Mouse (Mus musculus) retina, embryonic 14.5 days (tissue): ENCODE results near the gene Tlk1.
A peak's percentile ranks its signal among the peaks of the same experiment; 100 is the strongest.

Experiments
- DNase-seq: peaks from one replicate; pipeline ENCODE4 v3.0.0-alpha.2; 2015; ENCODE audit warnings: low spot score

The Tlk1 gene

DNA sequence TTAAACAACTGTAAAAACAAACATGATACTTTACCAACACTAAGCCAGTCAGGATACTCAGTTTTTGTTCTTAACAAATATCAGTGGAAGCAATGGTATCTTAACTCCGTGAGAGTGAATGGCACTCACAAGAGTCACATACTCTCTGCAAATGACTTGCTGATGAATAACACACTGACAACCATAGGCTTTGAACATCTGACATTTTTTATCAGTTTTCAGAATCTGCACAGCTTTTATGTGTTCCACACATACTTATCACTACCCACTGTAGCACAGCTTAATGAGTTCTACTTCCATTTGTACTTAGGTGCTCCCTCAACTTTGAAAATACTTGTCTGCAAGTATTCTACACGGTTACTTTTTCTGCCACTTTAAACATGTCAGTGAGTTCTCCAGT, 35.3 kb downstream of the Tlk1 start:
- no peak for DNase-seq

DNA sequence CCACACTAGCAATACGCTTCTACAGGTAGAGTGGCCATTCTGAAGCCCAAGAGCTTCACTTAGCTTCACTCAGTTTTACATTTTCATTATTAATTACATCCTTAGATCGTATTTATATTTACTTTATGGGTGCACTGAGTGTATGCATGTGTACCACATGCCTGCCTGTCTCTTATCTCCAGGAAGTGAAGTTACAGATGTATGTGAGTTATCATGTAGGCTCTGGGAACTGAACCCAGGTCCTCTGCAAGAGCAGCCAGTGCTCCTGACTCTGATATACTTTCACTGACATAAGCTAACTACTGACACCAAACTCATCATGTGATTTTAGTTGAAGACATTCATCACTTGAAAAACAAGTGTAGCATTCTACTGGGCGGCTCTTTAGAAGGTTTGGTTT, 36.2 kb downstream of the Tlk1 start:
- no peak for DNase-seq

DNA sequence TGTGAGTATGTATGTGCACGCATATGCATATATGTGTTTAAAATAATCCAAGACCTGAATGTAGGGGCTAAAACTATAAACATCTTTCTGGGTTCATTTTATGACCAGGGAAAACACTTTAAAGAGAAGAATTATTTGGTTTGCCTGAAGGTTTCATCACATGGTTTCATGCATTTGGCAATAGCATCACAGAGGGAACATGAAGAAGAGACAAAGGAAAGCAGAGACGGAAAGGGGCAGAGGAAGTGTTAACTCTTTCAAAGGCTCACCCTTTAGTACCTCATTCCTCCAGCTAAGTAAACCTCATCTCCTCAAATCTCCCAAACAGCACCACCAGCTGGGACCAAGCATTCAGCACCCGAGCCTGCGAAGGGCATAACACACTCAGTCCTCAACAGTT, 41.1 kb downstream of the Tlk1 start:
- no peak for DNase-seq

DNA sequence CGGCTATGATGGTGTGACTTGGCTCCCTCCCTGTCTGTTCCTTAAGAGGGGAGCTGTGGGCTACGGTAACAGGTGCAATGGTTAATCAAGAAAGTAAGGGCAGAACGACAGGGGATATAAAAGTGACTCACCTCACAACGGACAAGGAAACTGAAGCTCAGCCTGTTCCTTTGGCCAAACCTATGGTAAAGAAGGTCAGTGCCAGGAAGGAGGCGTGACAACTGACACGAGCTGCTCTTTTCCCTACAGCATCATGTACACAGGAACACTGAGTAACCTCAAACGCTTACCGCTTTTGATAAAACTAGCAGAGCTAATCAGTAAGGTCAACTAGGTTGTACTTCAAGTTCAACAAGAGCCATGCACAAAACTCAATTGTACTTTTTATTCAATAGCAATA, 42.0 kb downstream of the Tlk1 start:
- no peak for DNase-seq

DNA sequence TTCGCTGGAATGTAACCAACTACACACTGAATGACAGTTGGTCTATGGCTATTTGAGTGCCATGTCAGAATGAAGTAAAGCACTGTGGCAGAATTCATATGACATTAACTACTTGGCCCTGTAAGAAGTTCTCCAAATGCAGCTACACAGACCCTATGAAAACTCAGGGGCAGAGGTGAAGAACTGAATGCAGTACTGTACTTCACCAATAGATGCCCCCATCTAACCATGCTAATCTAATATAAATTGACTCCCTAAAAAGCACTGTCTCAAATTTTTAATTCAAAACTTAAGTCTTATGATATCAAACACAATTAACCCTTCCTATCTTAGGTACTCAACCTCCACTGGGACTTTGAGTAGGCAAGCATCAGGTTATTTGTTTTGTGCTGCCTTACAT, 45.9 kb downstream of the Tlk1 start:
- DNase-seq, result peak; percentile 76

DNA sequence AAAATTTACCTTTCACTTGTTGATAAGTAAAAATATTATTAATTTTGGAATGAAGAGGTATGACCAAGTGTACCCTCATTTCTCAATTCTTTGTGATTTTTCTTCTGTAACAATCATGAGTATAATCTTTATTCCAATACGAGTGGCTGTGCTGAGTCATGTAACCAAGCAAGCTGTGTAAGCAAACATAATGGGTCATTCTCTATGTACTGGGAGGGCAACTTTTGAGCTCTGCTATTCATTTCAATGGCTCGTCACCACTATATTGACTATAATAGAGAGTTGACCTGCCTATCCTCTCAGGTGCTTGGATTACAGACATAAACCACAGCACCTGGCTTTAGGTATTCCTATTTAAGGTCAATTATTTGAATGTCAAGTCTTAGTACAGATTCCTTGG, 48.8 kb downstream of the Tlk1 start:
- no peak for DNase-seq

DNA sequence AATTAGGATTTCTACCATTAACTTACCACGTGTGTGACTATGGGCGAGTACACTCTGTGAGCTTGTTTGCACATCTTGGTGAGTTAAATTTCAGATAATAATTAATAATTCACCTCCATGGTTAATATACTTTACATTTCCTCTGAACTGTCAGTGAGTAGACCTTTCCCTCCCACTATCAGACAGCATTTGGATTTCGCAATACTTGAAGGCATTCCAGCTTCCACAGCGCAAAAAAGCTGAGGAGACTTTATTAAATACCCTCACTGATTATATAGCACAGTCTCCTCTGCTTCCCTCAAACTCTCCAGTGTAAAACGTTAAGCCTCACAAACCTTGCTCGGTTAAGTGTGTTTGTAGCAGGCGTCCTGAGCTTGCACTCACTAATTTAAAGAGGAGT, 60.8 kb downstream of the Tlk1 start:
- no peak for DNase-seq

DNA sequence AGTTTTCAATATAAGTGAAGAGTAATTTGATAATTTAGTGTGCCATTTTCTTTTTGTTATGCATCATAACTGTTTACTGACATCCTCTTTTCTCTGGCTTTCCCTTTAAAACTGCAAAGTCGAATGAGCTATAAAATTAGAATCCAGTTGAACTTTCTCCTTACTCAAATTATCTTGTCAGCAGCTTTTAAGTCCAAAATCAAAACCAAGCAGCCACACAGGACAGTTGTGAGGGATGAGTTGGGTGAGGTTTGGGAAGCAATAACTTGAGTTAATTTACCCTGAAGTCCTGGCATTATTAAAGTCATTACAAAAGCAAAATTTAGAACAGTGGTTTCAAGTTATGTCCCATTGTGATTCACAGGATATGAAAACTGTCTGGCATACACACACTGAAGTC, 62.8 kb downstream of the Tlk1 start:
- DNase-seq, result no peak

DNA sequence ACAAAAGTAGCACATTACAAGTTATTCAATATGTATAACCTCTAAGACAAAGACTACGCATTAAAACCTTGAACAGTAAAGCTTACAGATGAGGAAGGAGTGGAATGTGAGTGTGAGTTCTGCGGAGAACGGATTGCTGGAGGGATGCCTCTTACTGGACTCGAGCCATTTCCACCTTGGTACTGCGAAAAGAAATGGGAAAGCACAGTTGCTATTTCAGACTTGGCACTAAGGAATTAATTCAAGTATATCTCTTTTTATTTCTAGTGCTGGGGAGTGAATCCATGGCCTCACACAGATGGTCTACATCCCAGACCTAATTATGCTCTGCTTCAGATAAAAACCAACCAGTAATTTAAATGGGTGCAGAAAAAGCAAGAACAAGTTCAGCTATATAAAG, 73.4 kb downstream of the Tlk1 start:
- DNase-seq, result no peak

DNA sequence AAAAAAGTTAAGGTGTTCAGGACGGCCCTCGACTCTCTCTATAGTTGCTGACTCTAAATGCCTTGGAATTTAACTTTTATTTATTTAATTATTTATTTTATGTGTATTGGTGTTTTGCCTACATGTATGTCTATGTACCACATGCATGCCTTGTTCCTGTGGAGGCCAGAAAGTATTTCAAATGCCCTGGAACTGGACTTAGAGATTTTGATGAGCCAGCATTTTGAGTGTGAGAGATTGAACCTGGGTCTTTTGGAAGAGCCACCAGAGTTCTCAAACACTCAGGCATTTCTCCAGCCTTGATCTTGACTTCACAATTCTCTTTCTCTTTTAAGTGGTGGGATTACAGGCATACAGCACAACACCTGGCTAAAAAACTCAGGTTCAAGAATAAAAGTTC, 73.9 kb downstream of the Tlk1 start:
- DNase-seq, result no peak

DNA sequence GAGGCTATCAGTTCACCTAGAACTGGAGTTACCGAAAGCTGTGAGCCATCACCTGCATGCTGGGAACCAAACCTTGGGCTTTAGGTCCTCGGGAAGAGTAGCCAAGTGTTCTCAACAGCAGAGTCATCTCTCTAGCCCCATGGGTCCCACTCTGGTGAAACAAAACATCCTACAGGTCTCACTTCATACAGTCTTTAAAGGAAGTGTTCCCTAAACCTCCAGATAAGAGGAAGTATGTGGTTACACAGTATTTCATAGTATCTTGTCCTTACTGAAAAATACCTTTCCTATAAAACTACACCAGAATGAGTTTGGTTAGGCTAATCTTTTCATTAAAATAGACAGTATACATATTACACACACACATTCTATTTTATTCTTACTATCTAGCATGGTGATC, 82.9 kb downstream of the Tlk1 start:
- DNase-seq, result no peak

DNA sequence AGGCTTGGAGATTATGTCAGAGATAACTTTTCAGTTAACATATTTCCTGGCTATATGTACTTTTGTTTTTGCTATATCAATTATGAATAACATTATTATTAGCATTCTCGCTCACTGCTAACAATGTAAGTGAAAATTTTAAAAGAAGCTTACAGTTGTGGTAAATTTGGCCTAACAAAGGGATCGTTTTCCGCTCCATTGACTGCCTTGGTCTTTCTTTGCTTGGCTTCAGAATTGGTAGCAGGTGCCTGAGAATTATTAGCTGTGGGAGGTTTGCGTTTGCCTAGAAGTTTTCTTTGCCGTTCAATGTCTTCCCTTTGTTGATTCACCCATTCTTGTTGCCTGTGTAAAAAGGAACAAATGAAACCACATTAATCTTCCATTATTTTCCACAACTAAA, 83.6 kb downstream of the Tlk1 start:
- DNase-seq, result peak; percentile 67

DNA sequence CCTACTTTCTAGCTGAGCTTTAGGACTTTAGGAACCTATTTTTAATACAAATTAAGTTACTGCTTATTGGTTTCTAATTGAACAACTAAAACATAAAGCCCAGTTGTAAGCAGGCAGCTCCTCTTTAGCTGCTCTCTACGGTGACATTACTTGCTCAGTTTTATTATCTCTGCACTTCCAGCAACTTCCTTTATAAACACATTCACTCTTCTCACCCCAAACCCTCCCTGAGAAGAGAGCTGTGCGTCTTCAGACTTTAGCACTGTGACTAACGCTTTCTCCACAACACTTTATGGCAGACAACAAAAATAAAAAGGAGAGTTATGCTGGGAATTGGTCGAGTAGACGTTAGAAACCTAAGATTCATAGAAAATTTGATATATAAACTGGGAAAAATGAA, 89.5 kb downstream of the Tlk1 start:
- no peak for DNase-seq

DNA sequence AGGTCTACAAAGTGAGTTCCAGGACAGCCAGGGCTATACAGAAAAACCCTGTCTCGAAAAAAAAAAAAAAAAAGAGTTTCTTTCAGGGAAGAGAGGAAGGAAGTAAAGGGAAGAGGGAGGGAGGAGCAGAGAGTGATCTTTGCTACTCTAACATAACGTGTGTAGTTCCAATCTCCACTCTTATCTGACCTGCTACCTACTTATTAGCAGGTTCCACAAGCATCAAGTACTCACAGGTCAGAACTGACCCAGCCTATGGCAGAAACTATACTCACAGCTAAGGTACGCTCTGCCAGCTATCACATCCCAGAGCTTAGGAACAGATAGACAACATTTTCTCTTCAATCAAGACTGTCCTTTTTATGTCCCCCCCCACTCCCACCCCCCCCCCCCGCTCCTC, 90.0 kb downstream of the Tlk1 start:
- DNase-seq, result no peak

DNA sequence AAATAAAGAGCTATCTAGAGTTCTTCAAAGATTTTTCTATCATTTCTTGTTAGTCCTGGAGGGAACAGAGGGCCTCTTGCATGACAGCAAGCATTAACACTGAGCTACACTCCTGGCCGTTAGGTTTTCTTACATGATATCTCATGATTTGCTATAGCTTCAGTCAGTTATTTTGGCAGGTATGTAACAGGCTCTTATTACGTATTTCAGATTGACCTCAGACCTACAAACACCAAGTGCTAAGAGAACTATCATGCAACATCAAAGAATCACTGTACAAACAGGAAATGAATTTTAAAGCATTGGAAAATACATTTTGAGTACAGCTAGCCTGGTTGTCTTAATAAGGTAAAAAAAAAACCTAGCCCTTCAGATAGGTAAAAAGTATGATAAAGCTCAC, 98.4 kb downstream of the Tlk1 start:
- no peak for DNase-seq

DNA sequence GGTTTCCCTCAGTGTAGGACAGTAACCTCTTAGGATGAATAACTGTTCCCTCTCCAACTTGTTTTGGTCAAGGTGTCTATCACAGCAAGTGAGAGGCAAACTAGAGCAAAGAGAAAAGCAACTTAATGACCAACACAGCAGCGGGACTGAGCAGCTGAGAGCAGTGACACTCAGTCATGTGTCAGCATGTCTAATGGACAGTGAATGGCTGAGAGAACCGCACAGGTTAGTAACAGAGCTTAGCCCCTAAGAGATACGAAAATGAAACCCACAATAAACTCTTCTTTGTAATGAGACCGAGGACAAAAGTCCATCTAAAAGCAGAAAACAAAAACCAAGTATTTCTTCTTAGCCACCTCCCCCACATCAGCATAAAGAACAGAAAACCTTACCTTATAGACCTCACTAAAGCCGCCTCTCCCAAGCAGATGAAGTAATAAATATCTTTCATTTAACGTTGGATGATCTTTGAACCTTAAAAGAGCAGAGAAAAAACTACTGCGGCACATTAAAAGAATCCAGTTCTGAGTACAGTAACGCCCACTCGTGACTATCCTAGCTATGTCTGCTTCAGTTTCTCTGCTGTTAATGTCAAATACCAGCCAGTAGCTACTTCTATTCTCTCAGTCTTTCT, 101.8 kb downstream of the Tlk1 start:
- DNase-seq, result no peak

DNA sequence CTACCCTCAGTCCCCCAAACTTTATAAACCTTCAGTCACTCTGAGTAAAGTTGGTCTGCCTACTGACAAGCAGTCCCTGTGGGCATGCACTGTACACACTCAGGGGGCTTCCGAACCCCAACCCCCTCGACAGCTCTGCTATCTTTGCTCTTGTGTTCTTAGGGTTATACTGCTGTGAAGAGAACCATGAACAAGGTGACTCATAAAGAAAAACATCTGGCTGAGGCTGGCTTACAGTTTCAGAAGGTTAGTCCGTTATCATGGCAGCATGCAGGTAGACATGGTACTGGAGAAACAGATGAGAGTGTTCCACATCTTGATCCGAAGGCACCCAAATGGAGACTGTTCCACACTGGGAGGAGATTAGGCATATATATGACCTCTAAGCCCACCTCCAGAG, 114.7 kb downstream of the Tlk1 start:
- no peak for DNase-seq

DNA sequence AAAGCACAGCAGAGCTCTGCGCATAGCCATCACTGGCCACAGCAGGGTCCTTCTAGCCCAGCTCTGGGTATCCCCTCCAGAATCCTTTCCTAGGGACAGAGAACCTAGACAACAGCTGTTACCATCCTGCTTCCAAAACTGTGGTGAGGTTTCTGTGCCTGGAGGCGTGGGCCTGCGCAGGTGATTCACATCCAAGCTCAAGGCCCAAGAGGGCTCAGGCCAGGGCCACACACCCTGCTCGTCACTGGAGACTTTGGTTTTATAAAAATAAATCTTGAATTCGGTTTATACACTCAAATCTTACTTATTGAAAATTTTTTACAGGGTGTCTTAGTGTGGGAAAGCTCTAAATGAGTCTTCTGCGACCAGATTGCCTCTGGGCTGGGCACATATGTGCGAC, 115.3 kb downstream of the Tlk1 start:
- DNase-seq, result no peak

DNA sequence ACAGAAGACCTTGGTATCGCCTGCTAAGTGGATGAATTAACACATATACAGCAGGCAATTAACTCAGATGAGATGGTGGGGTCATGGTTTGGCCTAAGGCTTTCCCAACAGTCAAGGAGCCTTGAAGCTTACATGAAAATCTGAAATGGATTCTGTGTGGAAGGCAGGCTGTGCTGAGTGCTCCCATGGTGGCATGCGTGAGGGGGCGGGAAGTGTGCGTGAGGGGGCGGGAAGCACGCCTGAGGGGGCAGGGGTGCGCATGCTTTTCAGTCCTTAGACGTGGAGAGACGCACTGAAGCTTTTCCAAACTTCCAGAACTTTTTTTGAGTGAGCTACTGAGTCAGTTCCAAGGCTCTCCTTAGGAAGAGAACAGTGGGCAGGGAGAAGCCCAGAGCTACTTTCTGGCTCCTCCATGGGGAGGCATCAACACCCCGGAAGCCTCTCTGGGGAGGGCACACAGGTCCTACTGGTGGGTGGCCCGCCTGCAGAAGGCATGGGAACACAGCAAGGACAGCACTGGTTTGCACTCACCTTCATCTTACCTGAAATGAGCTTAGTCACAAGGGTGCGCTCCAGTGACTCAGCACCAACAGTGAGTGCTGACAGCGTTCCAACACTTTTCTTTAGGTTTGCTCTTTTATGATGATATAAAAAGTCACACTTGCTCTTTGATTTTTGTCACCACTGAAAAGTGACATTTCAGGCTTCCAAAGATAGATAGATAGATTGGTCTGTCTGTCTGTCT, 116.4 kb downstream of the Tlk1 start:
- DNase-seq, result no peak

DNA sequence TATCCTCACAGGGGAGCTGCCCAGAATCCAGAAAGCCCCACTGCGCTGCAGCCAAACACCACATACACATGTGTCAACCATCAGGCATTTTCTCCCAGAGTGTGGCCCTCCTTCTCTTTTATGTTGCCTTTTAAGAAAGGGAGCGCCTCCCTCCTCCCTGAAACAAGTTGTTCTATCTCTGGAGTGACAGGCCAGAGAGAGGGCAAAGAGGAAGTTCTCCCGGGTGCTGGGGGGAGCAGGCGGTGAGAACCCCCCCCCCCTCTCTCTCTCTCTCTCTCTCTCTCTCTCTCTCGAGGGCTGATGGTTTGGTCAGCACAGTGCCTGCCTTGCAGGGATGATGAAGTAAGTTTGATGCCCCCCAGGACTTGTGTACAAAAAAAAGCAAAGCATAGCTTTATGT, 123.1 kb downstream of the Tlk1 start:
- DNase-seq, result no peak

DNA sequence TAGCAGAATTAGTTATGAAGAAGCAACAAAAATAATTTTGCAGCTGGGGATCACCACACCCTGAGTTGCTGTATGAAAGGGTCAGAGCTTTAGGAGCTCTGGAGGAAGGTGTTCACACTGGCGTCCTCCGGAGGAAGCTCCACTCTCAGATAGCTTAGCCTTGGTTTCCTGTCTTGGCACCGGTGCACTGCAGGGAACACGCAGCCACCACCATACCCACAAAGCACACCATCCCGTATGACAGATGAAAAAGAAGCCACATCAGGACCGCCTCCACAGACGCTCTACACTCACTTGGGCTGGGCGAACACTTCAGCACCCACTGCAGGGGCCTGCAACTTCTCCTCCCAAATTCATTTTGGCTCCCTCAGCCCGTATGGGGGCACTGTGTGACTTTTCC, 124.0 kb downstream of the Tlk1 start:
- no peak for DNase-seq

DNA sequence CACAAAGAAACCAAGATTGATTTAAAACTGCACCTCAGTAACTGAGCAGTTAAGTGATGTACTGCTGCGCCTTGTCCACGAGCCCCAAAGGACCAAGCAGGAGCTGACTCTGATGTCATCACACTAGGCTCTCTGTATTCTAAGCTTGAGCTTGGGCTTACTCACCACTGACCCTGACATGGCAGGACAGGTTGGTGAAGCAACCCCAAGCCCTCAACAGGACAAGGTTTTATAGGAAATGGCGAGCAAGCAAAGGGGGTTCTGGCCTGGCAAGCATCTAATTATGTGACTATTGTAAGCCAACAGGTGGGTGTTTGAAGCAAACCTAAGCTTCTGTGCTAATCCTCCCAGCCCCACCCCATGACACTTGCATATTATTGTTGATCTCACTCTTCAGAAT, 124.7 kb downstream of the Tlk1 start:
- no peak for DNase-seq

DNA sequence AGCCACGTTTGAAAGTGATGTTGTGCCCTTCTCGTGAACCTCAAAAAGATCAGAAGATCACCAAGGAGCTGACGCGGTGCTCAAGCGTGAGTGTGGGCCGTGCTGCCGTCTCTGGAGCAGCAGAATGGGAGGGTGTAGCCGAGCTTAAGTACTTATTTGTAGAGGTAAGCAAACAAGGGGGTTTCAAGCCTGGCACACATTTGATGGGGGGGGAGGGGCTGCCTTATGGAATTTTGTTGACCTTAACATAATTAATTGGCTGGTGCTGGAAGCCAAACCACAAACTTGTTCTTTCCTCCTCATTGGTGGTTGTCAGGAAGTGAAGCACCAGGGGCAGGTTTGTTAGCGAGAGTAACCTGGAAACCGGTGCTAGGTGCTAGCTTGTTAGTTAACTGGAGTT, 129.8 kb downstream of the Tlk1 start:
- no peak for DNase-seq

DNA sequence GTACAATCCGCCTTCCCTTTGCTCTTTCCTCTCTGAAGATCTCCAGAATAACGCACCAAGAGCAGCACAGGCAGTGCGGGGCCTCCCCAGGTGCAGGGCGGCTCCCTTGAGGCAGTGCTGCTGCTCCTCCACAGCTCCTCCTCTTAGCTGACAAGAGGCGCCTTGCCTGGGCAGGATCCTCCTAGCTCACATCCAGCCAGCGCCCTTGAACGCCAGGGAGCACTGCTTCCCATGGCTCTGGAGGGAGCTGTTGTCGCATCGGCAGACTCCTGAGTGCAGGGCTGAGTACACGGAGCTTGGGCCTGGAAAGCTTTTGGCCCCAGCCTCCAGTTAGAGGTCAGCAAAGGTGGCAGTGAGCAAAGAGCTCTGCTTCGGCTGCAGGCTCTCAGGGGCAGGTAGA, 135.3 kb downstream of the Tlk1 start:
- DNase-seq, result no peak
